Comparison of ENCODE assay signal across 8 mouse cellular contexts in genomic region chr9:44182260-44182659, GRCm38 (mm10). TPM values are rescaled to one million over a fixed set of nuclear protein-coding genes. Genes with fewer than 3 reads are reported as not detected.
DNase-seq lines count a peak whose midpoint lies in the region; ATAC-seq lines count a peak whose summit lies in the region.

No protein-coding gene starts in this region.

- H3K36me3 ChIP-seq in midbrain, embryonic 16.5 days (ENCODE audit: control insufficient read depth, insufficient read depth, low read length), result no peaks in the 10 kb centered on the region

- H3K4me2 ChIP-seq in midbrain, embryonic 16.5 days (ENCODE audit: low read length), result no peak overlapping the region

- H3K27ac ChIP-seq in midbrain, embryonic 16.5 days (ENCODE audit: low read length), result no peak overlapping the region

- no peak overlapping the region for H3K9ac ChIP-seq in midbrain, embryonic 16.5 days (ENCODE audit: low read depth, low read length)

- H3K4me3 ChIP-seq in midbrain, embryonic 16.5 days (ENCODE audit: low read depth, low read length), result no peak overlapping the region

- H3K9me3 ChIP-seq in midbrain, embryonic 16.5 days (replicated peaks; ENCODE audit: control insufficient read depth, low read length, poor library complexity, severe bottlenecking), result no peaks in the 10 kb centered on the region

- H3K27me3 ChIP-seq in midbrain, embryonic 16.5 days (ENCODE audit: control insufficient read depth, insufficient read depth, low read depth, low read length), result no peaks in the 10 kb centered on the region

- ATAC-seq in megakaryocyte, adult 5-6 weeks (ENCODE audit: poor library complexity, severe bottlenecking), result peak; percentile 57; the same call in 1 of the 2 replicates
- ATAC-seq in inflammation-experienced regulatory T-cells, adult 6 months, result no peak
- ATAC-seq in midbrain, embryonic 16.5 days, result no peak

- no peaks in the 10 kb centered on the region for H3K4me1 ChIP-seq in midbrain, embryonic 16.5 days (ENCODE audit: control insufficient read depth, insufficient read depth, low read length)

- 97% methylated on average over 3 of the region's 3 CpGs for WGBS in midbrain, embryonic 16.5 days

- DNase-seq in heart, adult 18-20 months, result peak; percentile 47 to 58
- no peak for DNase-seq in heart, postnatal 25 days (ENCODE audit: low spot score)
- DNase-seq in A20 (ENCODE audit: low read depth, low spot score), result peak; percentile 58
- peak; percentile 36 to 78 for DNase-seq in adrenal gland, adult (ENCODE audit: inconsistent age in 2 of 2, low spot score in 1 of 2)
- peak; percentile 51 to 64 for DNase-seq in heart, postnatal 10 days

- intact Hi-C loops in heart, postnatal 25 days (cut with DNase I), result loop anchor here (10.0 kb wide), 1 partner anchor 53 kb away; the partner anchor contains the start of gene Cbl
- intact Hi-C loops in heart, postnatal 10 days (cut with DNase I), result loop anchor here (5.0 kb wide), 1 partner anchor 55 kb away; no protein-coding TSS in a partner anchor

RNA-seq across cellular contexts. Expression of gene Mcam, which starts 48.0 kb away (rescaled TPM):
- total RNA-seq in heart, adult 18-20 months (2021), result 10 to 100 TPM; 31.0 to 38.6 TPM
- 10 to 100 TPM; 38.9 to 40.4 TPM for total RNA-seq in heart, postnatal 25 days (2021)
- total RNA-seq in heart, postnatal 10 days (2021), result 100 to 1,000 TPM; 147 to 156 TPM
- 1.6 TPM in 2 replicates for total RNA-seq in megakaryocyte, adult 5-6 weeks (2015)
- 3.2 and 5.8 TPM in 2 replicates for total RNA-seq in megakaryocyte, adult 5-6 weeks (2017)
- under 1 TPM in 1 of 3 experiments, not detected in 2; 0.69 TPM for polyA plus RNA-seq in inflammation-experienced regulatory T-cells, adult 6 months (2017; shearing (Covaris generic))
- 9.6 and 10.5 TPM in 2 replicates for polyA plus RNA-seq in midbrain, embryonic 16.5 days (2015; fragmentation: Nextera tagmentation; extraction: Ambion mirVana)

RNA-seq across cellular contexts. Expression of gene Cbl, which starts 51.6 kb away (rescaled TPM):
- 10 to 100 TPM; 18.0 to 18.5 TPM for total RNA-seq in heart, adult 18-20 months (2021)
- 10 to 100 TPM; 18.6 to 22.4 TPM for total RNA-seq in heart, postnatal 25 days (2021)
- 10 to 100 TPM; 30.9 to 31.3 TPM for total RNA-seq in heart, postnatal 10 days (2021)
- 179 and 180 TPM in 2 replicates for total RNA-seq in megakaryocyte, adult 5-6 weeks (2015)
- total RNA-seq in megakaryocyte, adult 5-6 weeks (2017), result 45.3 and 70.2 TPM in 2 replicates
- 10 to 100 TPM; 17.9 to 31.2 (median 19.8) TPM for polyA plus RNA-seq in inflammation-experienced regulatory T-cells, adult 6 months (2017; shearing (Covaris generic))
- polyA plus RNA-seq in midbrain, embryonic 16.5 days (2015; fragmentation: Nextera tagmentation; extraction: Ambion mirVana), result 21.7 and 26.5 TPM in 2 replicates

RNA-seq across cellular contexts. Expression of gene Ccdc153, which starts 58.2 kb away (rescaled TPM):
- total RNA-seq in heart, adult 18-20 months (2021), result 1 to 10 TPM in 1 of 2 experiments, not detected in 1; 1.7 TPM
- not detected for total RNA-seq in heart, postnatal 25 days (2021)
- total RNA-seq in heart, postnatal 10 days (2021), result not detected
- not detected in 2 replicates for total RNA-seq in megakaryocyte, adult 5-6 weeks (2015)
- not detected in 2 replicates for total RNA-seq in megakaryocyte, adult 5-6 weeks (2017)
- not detected for polyA plus RNA-seq in inflammation-experienced regulatory T-cells, adult 6 months (2017; shearing (Covaris generic))
- polyA plus RNA-seq in midbrain, embryonic 16.5 days (2015; fragmentation: Nextera tagmentation; extraction: Ambion mirVana), result 1.5 TPM in 1 of 2 replicates, not detected in the other

Comparison
In these comparisons a context has a peak if more than half of its experiments do, and no peak if none do; other contexts are left out.
1. RNA of gene Mcam, which starts 48.0 kb away (total RNA-seq): 147 to 156 TPM in heart, postnatal 10 days, 38.9 to 40.4 TPM in heart, postnatal 25 days and 31.0 to 38.6 TPM in heart, adult 18-20 months; 1.6 to 5.8 TPM in megakaryocyte, adult 5-6 weeks; every median in the first group is over 4 times any median in the second.